Mouse (Mus musculus): ENCODE measurements around the gene Ubl7. TPM values are rescaled to one million over a fixed set of nuclear protein-coding genes. Genes with fewer than 3 reads are reported as not detected.

Gene Ubl7
- polyA plus RNA-seq, 1 experiment from 2014 or later = 93.1 TPM

DNA sequence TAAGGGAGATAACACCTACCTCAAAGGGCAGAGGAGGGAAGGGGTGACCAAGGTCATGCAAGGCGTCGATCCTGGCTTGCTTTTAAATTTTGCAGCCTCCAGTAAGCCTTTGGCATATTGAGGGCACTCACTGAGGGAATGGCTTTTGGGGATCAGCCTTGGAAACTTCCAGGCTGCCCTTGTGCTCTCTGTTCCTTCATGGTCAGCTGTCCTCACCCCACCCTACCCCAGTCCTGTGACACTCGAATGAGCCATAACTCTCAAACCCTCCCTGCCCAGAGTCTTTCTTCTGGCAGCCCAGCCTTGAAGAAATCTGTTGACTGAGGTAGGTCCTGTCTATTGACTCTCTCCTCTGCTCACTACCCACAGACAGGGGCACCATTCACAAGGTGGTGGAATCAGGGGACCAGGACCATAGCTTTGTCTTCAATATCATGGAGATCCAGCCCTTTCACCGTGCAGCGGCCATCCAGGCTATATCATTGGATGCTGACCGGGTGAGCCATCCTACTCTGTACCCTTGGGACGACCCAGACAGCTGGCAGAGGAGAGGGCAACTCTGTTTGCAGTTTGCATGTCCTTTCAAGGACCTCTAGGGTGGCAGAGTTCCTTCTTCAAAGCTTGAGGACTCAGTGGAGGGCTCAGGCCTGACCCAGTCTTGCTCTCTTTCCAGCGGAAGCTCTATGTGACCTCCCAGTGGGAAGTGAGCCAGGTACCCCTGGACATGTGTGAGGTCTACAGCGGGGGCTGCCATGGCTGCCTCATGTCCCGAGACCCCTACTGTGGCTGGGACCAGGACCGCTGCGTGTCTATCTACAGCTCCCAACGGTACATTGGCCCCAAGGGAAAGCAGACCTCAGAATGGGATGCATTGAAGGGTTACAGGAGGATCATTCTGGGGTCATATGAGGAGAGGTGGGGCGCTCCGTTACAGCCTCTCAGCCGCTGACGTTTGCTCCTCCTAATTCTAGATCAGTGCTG lies 49.4 kb downstream of the Ubl7 start:
- Histone ChIP-seq H3K36me3 (ENCODE audit: control insufficient read depth, insufficient read depth, low read length) (no peaks in the 10 kb centered on the region), H3K27me3 (ENCODE audit: control insufficient read depth, insufficient read depth, low read length) (no peaks in the 10 kb centered on the region), H3K4me3 (ENCODE audit: low read depth, low read length) (no peak overlapping the region), H3K4me2 (replicated peaks; ENCODE audit: low read depth) (no peak overlapping the region), H3K27ac (replicated peaks) (no peak overlapping the region), H3K9ac (ENCODE audit: low read length) (no peak overlapping the region), H3K9me3 (ENCODE audit: control insufficient read depth, low read length) (no peaks in the 10 kb centered on the region), H3K4me1 (replicated peaks; ENCODE audit: control insufficient read depth, insufficient read depth) (no peaks in the 10 kb centered on the region)
- TF ChIP-seq CTCF (IDR thresholded peaks at IDR 0.05; ENCODE audit: low read depth) = no peak
- no peak for TF ChIP-seq EP300 (optimal IDR thresholded peaks at IDR 0.05)
- DNase-seq (ENCODE audit: low spot score) (no peak), ATAC-seq (ENCODE audit: low FRiP score, low TSS enrichment) (no peak)
- 75% methylated on average over 17 of the region's 17 CpGs for WGBS

DNA sequence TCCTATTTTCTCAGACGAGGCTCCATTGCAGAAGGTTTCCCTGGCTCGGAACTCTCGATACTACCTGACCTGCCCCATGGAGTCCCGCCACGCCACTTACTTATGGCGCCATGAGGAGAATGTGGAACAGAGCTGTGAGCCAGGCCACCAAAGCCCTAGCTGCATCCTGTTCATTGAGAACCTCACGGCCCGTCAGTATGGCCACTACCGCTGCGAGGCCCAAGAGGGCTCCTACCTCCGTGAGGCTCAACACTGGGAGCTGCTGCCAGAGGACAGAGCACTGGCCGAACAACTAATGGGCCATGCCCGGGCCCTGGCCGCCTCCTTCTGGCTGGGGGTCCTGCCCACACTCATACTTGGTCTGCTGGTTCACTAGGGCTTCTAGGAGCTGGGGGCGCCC lies 50.4 kb downstream of the Ubl7 start:
- TF ChIP-seq EP300 (optimal IDR thresholded peaks at IDR 0.05) (no peak), CTCF (IDR thresholded peaks at IDR 0.05; ENCODE audit: low read depth) (no peak)
- no peak overlapping the region for H3K4me3 ChIP-seq (ENCODE audit: low read depth, low read length)
- H3K9ac ChIP-seq (ENCODE audit: low read length) = no peak overlapping the region
- H3K4me2 ChIP-seq (replicated peaks; ENCODE audit: low read depth) = no peak overlapping the region
- no peaks in the 10 kb centered on the region for H3K9me3 ChIP-seq (ENCODE audit: control insufficient read depth, low read length)
- H3K27me3 ChIP-seq (ENCODE audit: control insufficient read depth, insufficient read depth, low read length) = no peaks in the 10 kb centered on the region
- ATAC-seq (ENCODE audit: low FRiP score, low TSS enrichment) = no peak
- H3K27ac ChIP-seq (replicated peaks) = no peak overlapping the region
- H3K36me3 ChIP-seq (ENCODE audit: control insufficient read depth, insufficient read depth, low read length) = no peaks in the 10 kb centered on the region
- no peaks in the 10 kb centered on the region for H3K4me1 ChIP-seq (replicated peaks; ENCODE audit: control insufficient read depth, insufficient read depth)
- WGBS = 89% methylated on average over 15 of the region's 15 CpGs
- DNase-seq (ENCODE audit: low spot score) = no peak

DNA sequence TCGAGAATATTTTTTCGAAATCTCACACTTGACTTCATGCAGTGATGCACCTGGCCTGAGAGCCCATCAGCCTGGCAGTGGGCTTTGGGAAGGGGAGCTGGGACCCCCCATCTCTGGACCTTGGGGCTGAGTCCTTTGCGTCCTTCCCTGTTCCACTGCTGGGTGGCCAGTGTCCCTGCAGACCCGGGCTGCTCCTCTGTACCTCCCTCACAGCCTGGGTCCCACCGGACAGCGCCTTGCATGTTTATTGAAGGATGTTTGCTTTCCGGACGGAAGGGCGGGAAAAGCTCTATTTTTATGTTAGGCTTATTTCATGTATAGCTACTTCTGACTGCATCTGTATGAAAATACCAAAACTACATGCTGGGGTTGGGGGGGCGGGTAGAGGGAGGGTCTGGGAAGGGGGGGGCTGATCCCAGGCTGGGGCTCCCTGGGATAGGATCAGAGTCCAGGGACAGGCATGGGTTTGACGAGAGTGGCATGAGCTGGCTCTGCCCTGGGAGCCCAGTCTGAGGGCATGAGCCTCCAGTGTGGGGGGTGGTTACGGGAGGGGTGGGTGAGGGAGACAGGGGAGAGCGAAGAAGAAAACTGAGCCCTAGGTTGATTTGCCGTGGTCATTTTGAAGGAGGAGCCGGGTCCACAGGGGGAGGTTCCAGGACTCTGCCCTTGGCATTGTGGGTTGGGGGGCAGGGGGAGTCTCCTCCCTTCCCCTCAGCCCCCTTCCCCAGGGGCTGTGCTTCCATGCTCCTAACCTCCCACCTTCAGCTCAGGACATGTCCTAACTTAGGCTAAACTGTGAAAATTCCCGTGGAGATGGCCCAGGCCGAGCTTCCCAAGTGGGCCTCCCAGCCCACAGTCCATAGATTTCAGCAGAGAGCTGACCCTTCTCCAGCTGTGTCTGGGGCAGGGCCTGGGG lies 51.3 kb downstream of the Ubl7 start:
- DNase-seq (ENCODE audit: low spot score) (no peak), ATAC-seq (ENCODE audit: low FRiP score, low TSS enrichment) (no peak)
- no peak overlapping the region for H3K9ac ChIP-seq (ENCODE audit: low read length)
- H3K4me2 ChIP-seq (replicated peaks; ENCODE audit: low read depth) = no peak overlapping the region
- no peak overlapping the region for H3K4me3 ChIP-seq (ENCODE audit: low read depth, low read length)
- TF ChIP-seq CTCF (IDR thresholded peaks at IDR 0.05; ENCODE audit: low read depth) = no peak
- TF ChIP-seq EP300 (optimal IDR thresholded peaks at IDR 0.05) = no peak
- WGBS = 51% methylated on average over 17 of the region's 17 CpGs
- H3K36me3 ChIP-seq (ENCODE audit: control insufficient read depth, insufficient read depth, low read length) = no peaks in the 10 kb centered on the region
- no peak overlapping the region; the same call in 1 of the 2 replicates for H3K27ac ChIP-seq (replicated peaks)
- no peaks in the 10 kb centered on the region for H3K9me3 ChIP-seq (ENCODE audit: control insufficient read depth, low read length)
- no peaks in the 10 kb centered on the region for H3K4me1 ChIP-seq (replicated peaks; ENCODE audit: control insufficient read depth, insufficient read depth)
- H3K27me3 ChIP-seq (ENCODE audit: control insufficient read depth, insufficient read depth, low read length) = no peaks in the 10 kb centered on the region

DNA sequence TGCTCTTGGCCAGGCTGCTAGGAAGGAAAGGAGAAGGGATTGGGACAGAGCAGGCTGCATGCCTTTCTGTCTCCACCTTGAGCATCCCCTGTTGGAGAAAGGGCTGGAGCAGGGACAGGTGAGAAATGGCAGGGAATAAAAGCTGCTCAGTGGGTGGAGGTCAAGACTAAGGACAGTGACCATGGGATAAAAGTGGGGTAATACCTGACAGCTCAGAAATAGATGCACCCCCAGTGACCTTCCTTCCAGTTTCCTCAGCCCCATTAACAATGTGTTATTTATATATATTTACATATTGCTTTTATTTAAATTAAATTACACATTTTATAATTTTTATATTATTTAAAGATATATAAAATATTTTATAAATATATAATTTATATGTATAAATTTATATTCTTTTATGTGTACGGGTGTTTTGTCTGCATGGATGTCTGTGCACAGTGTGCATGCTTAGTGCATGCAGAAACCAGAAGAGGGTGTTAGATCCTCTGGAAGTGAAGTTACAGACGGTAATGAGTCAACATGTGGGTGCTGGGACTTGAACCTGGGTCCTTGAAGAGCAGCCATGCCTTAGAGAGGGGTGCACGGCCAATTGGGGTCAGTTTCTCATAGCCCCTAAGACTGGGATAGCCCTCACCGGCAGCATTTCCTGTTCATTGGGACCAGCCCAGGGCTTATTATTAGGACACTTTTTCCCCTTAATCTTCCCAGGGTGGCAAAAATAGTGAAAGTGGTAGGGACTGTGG lies 52.6 kb downstream of the Ubl7 start:
- no peaks in the 10 kb centered on the region for H3K36me3 ChIP-seq (ENCODE audit: control insufficient read depth, insufficient read depth, low read length)
- H3K4me2 ChIP-seq (replicated peaks; ENCODE audit: low read depth) = no peak overlapping the region
- H3K27me3 ChIP-seq (ENCODE audit: control insufficient read depth, insufficient read depth, low read length) = no peaks in the 10 kb centered on the region
- no peak for TF ChIP-seq EP300 (optimal IDR thresholded peaks at IDR 0.05)
- TF ChIP-seq CTCF (IDR thresholded peaks at IDR 0.05; ENCODE audit: low read depth) = no peak
- no peak overlapping the region for H3K4me3 ChIP-seq (ENCODE audit: low read depth, low read length)
- ATAC-seq (ENCODE audit: low FRiP score, low TSS enrichment) (no peak), DNase-seq (ENCODE audit: low spot score) (no peak)
- H3K9me3 ChIP-seq (ENCODE audit: control insufficient read depth, low read length) = no peaks in the 10 kb centered on the region
- no peak overlapping the region for H3K27ac ChIP-seq (replicated peaks)
- H3K4me1 ChIP-seq (replicated peaks; ENCODE audit: control insufficient read depth, insufficient read depth) = no peaks in the 10 kb centered on the region
- WGBS = 84% methylated on average over 4 of the region's 4 CpGs
- H3K9ac ChIP-seq (ENCODE audit: low read length) = no peak overlapping the region

DNA sequence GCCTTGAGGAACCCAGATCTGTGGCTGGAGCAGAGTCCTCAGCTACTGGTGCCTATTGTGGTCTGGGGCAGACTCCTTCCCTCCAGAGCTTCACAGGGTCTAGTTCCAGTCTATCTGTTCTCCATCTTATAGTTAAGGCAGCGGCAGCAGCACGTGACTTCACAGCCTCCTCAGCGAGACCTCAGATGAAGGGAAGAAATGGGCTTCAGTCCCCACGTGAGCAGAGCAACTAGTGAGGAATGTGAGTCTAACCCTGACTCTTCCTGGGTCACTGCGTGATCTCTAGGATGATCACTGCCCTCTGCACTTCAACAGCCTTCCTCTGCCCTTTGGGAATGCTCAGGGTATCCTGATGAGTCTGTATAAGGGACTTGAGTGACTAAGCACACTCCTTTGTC lies 53.2 kb downstream of the Ubl7 start:
- Histone ChIP-seq H3K4me3 (ENCODE audit: low read depth, low read length) (no peak overlapping the region), H3K36me3 (ENCODE audit: control insufficient read depth, insufficient read depth, low read length) (no peaks in the 10 kb centered on the region), H3K9ac (ENCODE audit: low read length) (no peak overlapping the region), H3K4me2 (replicated peaks; ENCODE audit: low read depth) (no peak overlapping the region), H3K27ac (replicated peaks) (no peak overlapping the region), H3K27me3 (ENCODE audit: control insufficient read depth, insufficient read depth, low read length) (no peaks in the 10 kb centered on the region), H3K4me1 (replicated peaks; ENCODE audit: control insufficient read depth, insufficient read depth) (no peaks in the 10 kb centered on the region), H3K9me3 (ENCODE audit: control insufficient read depth, low read length) (no peaks in the 10 kb centered on the region)
- ATAC-seq (ENCODE audit: low FRiP score, low TSS enrichment) (no peak), DNase-seq (ENCODE audit: low spot score) (no peak)
- no peak for TF ChIP-seq CTCF (IDR thresholded peaks at IDR 0.05; ENCODE audit: low read depth)
- no peak for TF ChIP-seq EP300 (optimal IDR thresholded peaks at IDR 0.05)
- WGBS = 85% methylated on average over 5 of the region's 5 CpGs
